Mouse (Mus musculus) testis, postnatal 10 days (tissue): Measurements from ENCODE around the gene Poldip2.
"Not testable (repeated sequence)": the region's sequence is repeated elsewhere in the genome, so short reads cannot be mapped to it uniquely, and the experiment has no call there.

ENCODE experiments used
- DNase-seq: peaks from one replicate; pipeline ENCODE4 v3.0.0; 2021; ENCODE audit warnings: low spot score

The Poldip2 gene

GRCm38 (mm10) chr11:78501529-78501928 is 10.5 kb upstream of the Poldip2 start:
- DNase-seq, result no peak

- no peak for DNase-seq
Observed at GRCm38 (mm10) chr11:78502909-78503650, 8.9 kb upstream of the Poldip2 start, which contains the start of gene Sebox. Gene Sebox (plus strand): TSS chr11:78503447.

GRCm38 (mm10) chr11:78505430-78505829 is 6.6 kb upstream of the Poldip2 start:
- DNase-seq, result no peak

- no peak for DNase-seq
Observed at GRCm38 (mm10) chr11:78509148-78509547, 2.8 kb upstream of the Poldip2 start.

- DNase-seq, result no peak
Observed at GRCm38 (mm10) chr11:78513106-78513790, 1.3 kb downstream of the Poldip2 start.

- no peak for DNase-seq
Observed at GRCm38 (mm10) chr11:78515549-78516325, 3.7 kb downstream of the Poldip2 start.

GRCm38 (mm10) chr11:78518931-78519330 is 6.9 kb downstream of the Poldip2 start:
- peak; percentile 34 for DNase-seq

- peak; percentile 81 for DNase-seq
Observed at GRCm38 (mm10) chr11:78521880-78522279, 9.9 kb downstream of the Poldip2 start.

GRCm38 (mm10) chr11:78522481-78522997 is 10.5 kb downstream of the Poldip2 start:
- no peak for DNase-seq

GRCm38 (mm10) chr11:78523241-78523955 is 11.4 kb downstream of the Poldip2 start:
- DNase-seq, result no peak

- no peak for DNase-seq
Observed at GRCm38 (mm10) chr11:78524838-78525237, 12.8 kb downstream of the Poldip2 start.

- DNase-seq, result no peak
Observed at GRCm38 (mm10) chr11:78528714-78529113, 16.7 kb downstream of the Poldip2 start.

GRCm38 (mm10) chr11:78530001-78530400 is 18.0 kb downstream of the Poldip2 start:
- DNase-seq, result peak; percentile 40

GRCm38 (mm10) chr11:78531046-78531445 is 19.1 kb downstream of the Poldip2 start:
- peak; percentile 39 for DNase-seq

- not testable (repeated sequence) for DNase-seq
Observed at GRCm38 (mm10) chr11:78531515-78531914, 19.5 kb downstream of the Poldip2 start.

GRCm38 (mm10) chr11:78534516-78534915 is 22.5 kb downstream of the Poldip2 start:
- no peak for DNase-seq

GRCm38 (mm10) chr11:78535376-78536079 is 23.5 kb downstream of the Poldip2 start:
- no peak for DNase-seq

- DNase-seq, result peak; percentile 97
Observed at GRCm38 (mm10) chr11:78536080-78536689, 24.2 kb downstream of the Poldip2 start, which contains the start of the genes Tnfaip1 and Ift20. Gene Tnfaip1 (minus strand): TSS chr11:78536332. Gene Ift20 (plus strand): TSS chr11:78536361.

GRCm38 (mm10) chr11:78536690-78537084 is 24.7 kb downstream of the Poldip2 start:
- DNase-seq, result no peak

GRCm38 (mm10) chr11:78540358-78540757 is 28.4 kb downstream of the Poldip2 start:
- DNase-seq, result no peak
